Mouse (Mus musculus): Measurements from ENCODE around the gene Ncdn. TPM values are rescaled to one million over a fixed set of nuclear protein-coding genes. Genes with fewer than 3 reads are reported as not detected.

The Ncdn gene
- 48.9 and 49.9 TPM in 2 replicates for polyA plus RNA-seq (2016; fragmentation: Nextera tagmentation; extraction: Ambion mirVana)

- H3K27ac ChIP-seq (replicated peaks): peak within 1 kb of the TSS; percentile 94
- under 1% methylated on average over 70 of the region's 71 CpGs for WGBS
- H3K4me2 ChIP-seq (replicated peaks): peak within 1 kb of the TSS; percentile 98
- no peaks in the 10 kb centered on the region for H3K9me3 ChIP-seq
- H3K36me3 ChIP-seq: peaks cover 29% of the 10 kb centered on the region
- peak; percentile 97 for ATAC-seq (ENCODE audit: low FRiP score, low read depth)
- peak within 1 kb of the TSS; percentile 87 for H3K4me3 ChIP-seq
- peaks cover 53% of the 10 kb centered on the region for H3K4me1 ChIP-seq
- H3K9ac ChIP-seq (replicated peaks): peak within 1 kb of the TSS; percentile 92
- H3K27me3 ChIP-seq: 0 out of 2 replicates have a peak, but pooled peaks cover 7% of the 10 kb centered on the region
Observed at GRCm38 (mm10) chr4:126753268-126754230, at the start of gene Ncdn, which contains the start of gene AU040320. Gene Ncdn, minus strand, starts transcription at chr4:126753438. Gene AU040320, plus strand, starts transcription at chr4:126753544.

- no peak overlapping the region for H3K9ac ChIP-seq (replicated peaks)
- H3K27me3 ChIP-seq: no peaks in the 10 kb centered on the region
- no peaks in the 10 kb centered on the region for H3K36me3 ChIP-seq
- H3K4me1 ChIP-seq: peaks cover 14% of the 10 kb centered on the region; the same call in 1 of the 2 replicates
- H3K27ac ChIP-seq (replicated peaks): no peak overlapping the region
- ATAC-seq (ENCODE audit: low FRiP score, low read depth): no peak
- H3K4me3 ChIP-seq: no peak overlapping the region
- WGBS: 94% methylated on average over 8 of the region's 8 CpGs
- no peaks in the 10 kb centered on the region for H3K9me3 ChIP-seq
- H3K4me2 ChIP-seq (replicated peaks): no peak overlapping the region
Observed at GRCm38 (mm10) chr4:126802174-126802573, 48.9 kb upstream of the Ncdn start.

GRCm38 (mm10) chr4:126792341-126793102, 39.3 kb upstream of the Ncdn start:
- no peak overlapping the region for H3K4me3 ChIP-seq
- no peak overlapping the region for H3K4me2 ChIP-seq (replicated peaks)
- WGBS: 95% methylated on average over 7 of the region's 7 CpGs
- no peak overlapping the region for H3K9ac ChIP-seq (replicated peaks)
- no peaks in the 10 kb centered on the region for H3K9me3 ChIP-seq
- H3K4me1 ChIP-seq: no peaks in the 10 kb centered on the region
- ATAC-seq (ENCODE audit: low FRiP score, low read depth): no peak
- H3K36me3 ChIP-seq: peaks cover 33% of the 10 kb centered on the region
- H3K27me3 ChIP-seq: no peaks in the 10 kb centered on the region
- H3K27ac ChIP-seq (replicated peaks): no peak overlapping the region

GRCm38 (mm10) chr4:126782996-126783395, 29.8 kb upstream of the Ncdn start:
- WGBS: 82% methylated on average over 8 of the region's 8 CpGs
- H3K27ac ChIP-seq (replicated peaks): no peak overlapping the region
- peaks cover 38% of the 10 kb centered on the region for H3K4me1 ChIP-seq

GRCm38 (mm10) chr4:126782512-126782911, 29.3 kb upstream of the Ncdn start:
- no peak overlapping the region for H3K27ac ChIP-seq (replicated peaks)
- H3K9me3 ChIP-seq: no peaks in the 10 kb centered on the region
- no peaks in the 10 kb centered on the region for H3K36me3 ChIP-seq
- peaks cover 38% of the 10 kb centered on the region for H3K4me1 ChIP-seq
- no peaks in the 10 kb centered on the region for H3K27me3 ChIP-seq
- no peak overlapping the region for H3K4me2 ChIP-seq (replicated peaks)
- 91% methylated on average over 8 of the region's 8 CpGs for WGBS
- ATAC-seq (ENCODE audit: low FRiP score, low read depth): no peak
- H3K4me3 ChIP-seq: no peak overlapping the region
- no peak overlapping the region for H3K9ac ChIP-seq (replicated peaks)

More at GRCm38 (mm10) chr4:126782996-126783395, 29.8 kb upstream of the Ncdn start:
- no peak overlapping the region for H3K4me3 ChIP-seq
- ATAC-seq (ENCODE audit: low FRiP score, low read depth): no peak
- no peaks in the 10 kb centered on the region for H3K36me3 ChIP-seq
- no peaks in the 10 kb centered on the region for H3K9me3 ChIP-seq
- no peaks in the 10 kb centered on the region for H3K27me3 ChIP-seq
- H3K4me2 ChIP-seq (replicated peaks): no peak overlapping the region
- no peak overlapping the region for H3K9ac ChIP-seq (replicated peaks)

GRCm38 (mm10) chr4:126781871-126782270, 28.6 kb upstream of the Ncdn start:
- Histone ChIP-seq H3K4me1 (peaks cover 41% of the 10 kb centered on the region), H3K36me3 (no peaks in the 10 kb centered on the region), H3K27ac (replicated peaks) (no peak overlapping the region), H3K4me3 (no peak overlapping the region), H3K9me3 (no peaks in the 10 kb centered on the region), H3K9ac (replicated peaks) (no peak overlapping the region), H3K4me2 (replicated peaks) (no peak overlapping the region), H3K27me3 (no peaks in the 10 kb centered on the region)
- ATAC-seq (ENCODE audit: low FRiP score, low read depth): no peak
- 69% methylated on average over 3 of the region's 3 CpGs for WGBS

GRCm38 (mm10) chr4:126779826-126780775, 26.9 kb upstream of the Ncdn start:
- Histone ChIP-seq H3K9me3 (no peaks in the 10 kb centered on the region), H3K4me2 (replicated peaks) (peak overlapping the region; percentile 23), H3K4me3 (no peak overlapping the region), H3K27ac (replicated peaks) (peak overlapping the region; percentile 72), H3K27me3 (no peaks in the 10 kb centered on the region), H3K36me3 (no peaks in the 10 kb centered on the region), H3K9ac (replicated peaks) (no peak overlapping the region), H3K4me1 (peaks cover 41% of the 10 kb centered on the region)
- no peak for ATAC-seq (ENCODE audit: low FRiP score, low read depth)
- 42% methylated on average over 12 of the region's 12 CpGs for WGBS

- no peak; the same call in 1 of the 2 replicates for ATAC-seq (ENCODE audit: low FRiP score, low read depth)
- peak overlapping the region; percentile 52; the same call in 1 of the 2 replicates for H3K27ac ChIP-seq (replicated peaks)
- 37% methylated on average over 8 of the region's 8 CpGs for WGBS
- peaks cover 41% of the 10 kb centered on the region for H3K4me1 ChIP-seq
- H3K9me3 ChIP-seq: no peaks in the 10 kb centered on the region
- peak overlapping the region; percentile 23 for H3K4me2 ChIP-seq (replicated peaks)
- no peaks in the 10 kb centered on the region for H3K36me3 ChIP-seq
- no peak overlapping the region for H3K4me3 ChIP-seq
- no peak overlapping the region for H3K9ac ChIP-seq (replicated peaks)
- H3K27me3 ChIP-seq: no peaks in the 10 kb centered on the region
Observed at GRCm38 (mm10) chr4:126779148-126779581, 25.9 kb upstream of the Ncdn start.

- H3K4me2 ChIP-seq (replicated peaks): no peak overlapping the region
- H3K9ac ChIP-seq (replicated peaks): no peak overlapping the region
- H3K4me3 ChIP-seq: no peak overlapping the region
- H3K27ac ChIP-seq (replicated peaks): no peak overlapping the region
- peaks cover 18% of the 10 kb centered on the region for H3K4me1 ChIP-seq
- H3K27me3 ChIP-seq: no peaks in the 10 kb centered on the region
- 93% methylated on average over 1 of the region's 1 CpGs for WGBS
- H3K9me3 ChIP-seq: no peaks in the 10 kb centered on the region
- no peaks in the 10 kb centered on the region for H3K36me3 ChIP-seq
- no peak for ATAC-seq (ENCODE audit: low FRiP score, low read depth)
Observed at GRCm38 (mm10) chr4:126775182-126775581, 21.9 kb upstream of the Ncdn start.

- no peak for ATAC-seq (ENCODE audit: low FRiP score, low read depth)
- 94% methylated on average over 6 of the region's 6 CpGs for WGBS
- Histone ChIP-seq H3K27me3 (no peaks in the 10 kb centered on the region), H3K4me2 (replicated peaks) (no peak overlapping the region), H3K4me3 (no peak overlapping the region), H3K4me1 (peaks cover 6% of the 10 kb centered on the region), H3K9ac (replicated peaks) (no peak overlapping the region), H3K9me3 (no peaks in the 10 kb centered on the region), H3K36me3 (peaks cover 7% of the 10 kb centered on the region), H3K27ac (replicated peaks) (no peak overlapping the region)
Observed at GRCm38 (mm10) chr4:126773871-126774270, 20.6 kb upstream of the Ncdn start.

- Histone ChIP-seq H3K36me3 (peaks cover 7% of the 10 kb centered on the region), H3K27me3 (no peaks in the 10 kb centered on the region), H3K4me3 (no peak overlapping the region), H3K4me1 (no peaks in the 10 kb centered on the region), H3K27ac (replicated peaks) (no peak overlapping the region), H3K9me3 (no peaks in the 10 kb centered on the region), H3K9ac (replicated peaks) (no peak overlapping the region), H3K4me2 (replicated peaks) (no peak overlapping the region)
- no peak for ATAC-seq (ENCODE audit: low FRiP score, low read depth)
- 95% methylated on average over 4 of the region's 4 CpGs for WGBS
Observed at GRCm38 (mm10) chr4:126770831-126771230, 17.6 kb upstream of the Ncdn start.
